Mouse (Mus musculus) adrenal gland, postnatal 14 days (tissue): ENCODE data around the gene Atad2b. TPM values are rescaled to one million over a fixed set of nuclear protein-coding genes. Genes with fewer than 3 reads are reported as not detected.
"Not testable (repeated sequence)": the region's sequence is repeated elsewhere in the genome, so short reads cannot be mapped to it uniquely, and the experiment has no call there.

ENCODE experiments used
- DNase-seq: peaks from one replicate; pipeline ENCODE4 v3.0.0; 2021; ENCODE audit warnings: mixed read lengths
- total RNA-seq: library from RNA; stranded (reverse); gene quantifications from 2 replicates; pipeline ENCODE4 v1.2.3, GENCODE M21; 2021

The Atad2b gene
- total RNA-seq, 1 experiment from 2014 or later: 30.6 TPM

GRCm38 (mm10) chr12:4911716-4912115 is 5.4 kb upstream of the Atad2b start:
- DNase-seq: peak; percentile 50

- no peak for DNase-seq
Measured at GRCm38 (mm10) chr12:4914441-4914840, 2.7 kb upstream of the Atad2b start.

DNA sequence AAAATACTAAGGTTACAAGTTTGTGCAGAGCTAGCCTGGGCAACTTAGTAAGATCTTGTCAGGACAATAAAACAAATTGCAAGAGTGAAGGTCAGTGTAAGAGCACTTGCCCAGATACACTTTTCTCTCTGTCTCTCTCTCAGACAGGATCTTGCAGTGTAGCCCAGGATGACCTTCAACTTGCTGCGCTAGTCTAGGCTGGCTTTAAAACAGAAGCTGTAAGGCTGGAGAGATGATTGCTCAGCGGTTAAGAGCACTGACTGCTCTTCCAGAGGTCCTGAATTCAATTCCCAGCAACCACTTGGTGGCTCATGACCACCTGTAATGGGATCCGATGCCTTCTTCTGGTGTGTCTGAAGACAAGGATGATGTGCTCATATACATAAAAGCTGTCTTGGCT is 2.2 kb upstream of the Atad2b start:
- DNase-seq: no peak

- DNase-seq: peak; percentile 76
Measured at GRCm38 (mm10) chr12:4917805-4918591, 845 bp downstream of the Atad2b start.

- DNase-seq: no peak
Measured at GRCm38 (mm10) chr12:4928197-4928596, 11.0 kb downstream of the Atad2b start.

DNA sequence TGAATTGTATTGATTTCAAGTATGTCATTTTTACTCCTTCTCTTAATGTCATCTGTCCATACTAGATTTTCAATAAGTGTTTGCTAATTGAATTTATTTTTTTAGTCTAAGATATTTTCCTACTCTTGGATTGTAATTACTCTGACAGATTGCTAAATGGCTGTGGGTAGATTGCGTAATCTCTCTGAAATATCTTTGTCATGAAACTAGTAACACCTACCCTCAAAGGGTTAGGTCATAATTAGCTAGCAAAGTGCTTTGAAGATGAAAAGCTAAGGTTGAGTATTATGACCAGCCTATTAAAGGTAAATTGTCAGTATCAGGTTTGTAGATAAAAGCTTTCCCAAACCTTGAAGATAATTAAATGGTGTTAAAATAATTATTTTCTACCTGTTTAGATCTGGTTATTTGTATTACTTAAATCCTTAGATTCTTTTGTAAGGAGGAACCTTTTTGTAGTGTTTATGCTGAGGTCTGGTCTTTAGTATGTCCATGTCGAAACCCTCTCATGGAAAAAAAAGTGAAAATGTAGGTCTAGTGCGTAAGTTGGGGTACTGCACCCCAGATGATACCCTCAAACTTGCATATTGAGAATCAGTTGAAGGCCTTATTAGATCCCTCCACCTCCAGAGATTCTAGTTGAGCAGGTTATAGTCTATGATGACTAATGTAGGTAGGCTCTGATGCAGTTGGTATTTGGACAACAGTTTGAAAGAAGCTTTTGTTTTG is 13.8 kb downstream of the Atad2b start:
- DNase-seq: no peak

DNA sequence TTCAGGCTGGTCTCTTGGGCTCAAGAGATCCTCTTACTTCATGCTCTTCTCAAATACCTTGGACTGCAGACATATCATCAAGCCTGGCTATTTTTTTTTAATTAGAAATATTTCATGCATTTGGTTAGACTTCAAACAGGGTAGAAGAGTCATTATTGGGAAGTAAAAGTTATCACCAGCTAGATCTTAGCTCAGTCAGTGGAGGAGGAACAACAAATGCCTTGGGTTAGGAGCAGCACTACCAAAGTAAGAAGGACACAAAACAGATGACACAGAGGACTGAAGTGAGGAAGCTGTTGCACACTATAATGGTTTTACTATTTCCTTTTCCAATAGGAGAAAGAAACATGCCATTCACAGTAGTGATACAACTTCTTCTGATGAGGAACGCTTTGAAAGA is 35.1 kb downstream of the Atad2b start:
- no peak for DNase-seq

- DNase-seq: no peak
Measured at GRCm38 (mm10) chr12:4953156-4953555, 36.0 kb downstream of the Atad2b start.

DNA sequence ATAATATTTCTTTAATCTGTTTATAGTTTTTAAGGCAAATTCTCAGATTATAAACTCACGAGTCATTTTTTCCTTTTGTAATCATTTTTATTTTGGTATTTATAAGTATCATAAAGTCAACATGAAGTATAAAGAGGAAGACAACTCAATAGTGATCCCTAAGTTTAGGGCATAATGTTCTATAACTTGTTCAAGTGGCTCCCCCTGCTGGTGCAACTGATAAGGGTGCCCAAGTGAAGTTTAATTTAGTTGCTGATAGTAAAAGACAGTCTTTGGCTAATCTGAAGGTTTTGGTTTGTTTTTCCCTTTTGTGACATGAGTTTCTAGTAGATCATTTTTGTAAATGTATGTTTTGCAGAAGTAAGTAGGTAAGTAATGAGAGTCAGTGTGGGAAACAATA is 55.8 kb downstream of the Atad2b start:
- peak; percentile 85 for DNase-seq

DNA sequence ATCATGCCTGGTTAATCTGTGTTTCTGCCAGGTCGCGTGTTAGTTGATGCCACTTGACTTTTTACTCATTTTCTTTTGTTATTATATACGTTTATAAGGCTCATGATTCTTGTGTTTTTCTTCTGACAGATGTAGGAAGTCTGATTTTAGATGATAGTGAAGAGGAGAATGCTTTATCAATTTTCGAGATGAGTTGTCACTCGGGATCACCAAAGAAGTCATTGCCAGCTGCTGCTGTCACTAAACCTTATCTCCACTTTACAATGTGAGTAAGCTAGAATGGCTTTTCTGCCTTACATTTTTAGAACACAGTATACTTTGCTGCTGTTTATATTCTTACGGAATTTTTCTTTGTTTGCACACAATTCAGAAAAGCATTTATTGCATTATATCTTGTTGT is 61.2 kb downstream of the Atad2b start:
- no peak for DNase-seq

- no peak for DNase-seq
Measured at GRCm38 (mm10) chr12:4996981-4997380, 79.8 kb downstream of the Atad2b start.

DNA sequence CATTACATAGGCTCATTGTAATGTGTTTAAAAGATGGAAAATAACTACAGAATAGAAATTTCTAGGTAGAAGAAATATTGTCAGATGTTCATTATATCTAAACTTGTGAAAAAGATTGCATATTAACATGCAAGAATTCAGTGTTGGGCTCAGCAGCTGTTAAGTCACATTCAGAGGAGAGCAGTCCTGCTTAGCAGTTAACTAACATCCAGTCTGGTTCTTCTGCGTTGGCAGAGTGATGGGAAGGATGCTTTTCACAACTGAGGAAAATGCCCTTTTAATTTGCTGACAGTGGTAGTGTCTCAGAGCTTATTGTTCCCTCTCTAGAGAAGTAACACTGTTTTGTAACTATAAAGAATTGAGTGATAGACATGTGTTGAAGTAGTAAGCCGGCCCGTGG is 88.2 kb downstream of the Atad2b start:
- DNase-seq: no peak

DNA sequence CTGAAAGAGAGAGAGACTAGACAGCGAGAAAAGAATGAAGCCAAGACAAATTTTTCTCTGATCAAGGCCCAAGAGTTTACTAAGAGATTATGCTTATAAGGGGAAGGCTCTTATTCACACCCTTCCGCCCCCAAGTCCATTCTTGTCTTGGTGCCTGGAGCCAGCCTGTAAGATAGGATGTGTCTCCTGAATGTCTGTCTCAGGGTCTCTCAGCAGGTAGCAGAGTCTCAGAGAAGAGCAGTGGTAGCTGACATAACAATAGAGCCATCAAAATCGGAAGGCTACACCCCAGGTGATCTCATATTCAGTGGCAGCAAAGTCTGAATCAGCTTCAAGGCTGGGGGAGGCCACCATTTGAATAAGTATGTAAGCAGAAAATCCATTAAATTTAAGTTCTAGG is 88.6 kb downstream of the Atad2b start:
- not testable (repeated sequence) for DNase-seq

DNA sequence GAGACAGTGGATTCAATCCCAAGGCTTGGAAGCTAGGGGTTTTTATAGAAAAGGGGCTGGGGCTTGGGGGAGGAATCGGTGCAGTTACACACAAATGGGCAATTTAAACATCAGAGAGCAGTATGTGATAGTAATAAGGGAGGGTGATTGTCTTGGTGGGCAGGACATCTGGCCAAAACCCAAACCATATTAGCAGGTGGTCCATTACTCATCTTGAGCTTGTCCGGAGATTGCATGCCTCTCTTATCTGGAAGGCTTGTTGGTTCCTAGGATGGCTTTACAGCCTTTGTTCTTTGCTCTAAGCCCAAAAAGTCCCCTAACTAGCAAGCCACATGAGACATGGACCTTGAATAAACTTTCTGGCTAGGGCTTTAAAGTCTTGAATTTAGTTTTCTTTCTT is 91.5 kb downstream of the Atad2b start:
- not testable (repeated sequence) for DNase-seq

- no peak for DNase-seq
Measured at GRCm38 (mm10) chr12:5025226-5025861, 108.2 kb downstream of the Atad2b start.

DNA sequence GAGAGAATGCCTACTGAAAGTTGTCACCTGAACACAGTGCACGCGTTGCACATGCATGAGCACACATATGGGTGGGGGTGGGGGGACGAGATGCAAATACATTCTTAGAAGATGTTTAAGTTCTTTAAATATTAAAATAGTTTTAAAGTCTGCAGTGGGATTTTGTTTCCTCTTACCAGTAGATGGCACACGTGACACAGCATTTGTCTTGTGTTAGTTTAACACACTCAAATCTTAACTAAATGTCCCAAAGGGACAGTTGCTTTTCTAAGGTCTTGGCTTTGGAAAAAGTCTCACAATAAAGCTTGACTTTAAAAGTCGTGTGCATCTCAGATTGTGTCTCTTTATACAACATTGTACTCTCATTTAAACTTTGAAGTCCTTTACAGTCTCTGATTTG is 111.9 kb downstream of the Atad2b start:
- DNase-seq: no peak

- no peak for DNase-seq
Measured at GRCm38 (mm10) chr12:5038008-5038407, 120.9 kb downstream of the Atad2b start.

- no peak for DNase-seq
Measured at GRCm38 (mm10) chr12:5044141-5044540, 127.0 kb downstream of the Atad2b start.

DNA sequence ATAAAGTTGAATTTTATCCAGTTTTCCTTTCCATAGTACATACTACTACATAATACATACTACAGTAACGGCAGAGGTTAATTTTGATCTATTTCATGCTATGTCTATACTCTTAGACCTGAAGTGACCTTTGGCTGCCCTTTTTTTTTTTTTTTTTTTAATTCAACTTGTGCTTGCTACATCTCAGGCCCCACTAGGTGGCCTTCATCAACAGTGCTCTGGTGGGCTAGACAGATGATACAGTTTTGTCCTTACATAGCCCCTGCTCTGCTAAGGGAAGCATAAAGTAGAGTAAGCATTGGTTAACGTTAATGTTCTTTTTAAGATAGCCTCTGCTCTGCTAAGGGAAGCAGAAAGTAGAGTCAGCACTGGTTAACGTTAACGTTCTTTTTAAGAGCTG is 131.0 kb downstream of the Atad2b start:
- no peak for DNase-seq

- no peak for DNase-seq
Measured at GRCm38 (mm10) chr12:5067590-5067989, 150.4 kb downstream of the Atad2b start.

DNA sequence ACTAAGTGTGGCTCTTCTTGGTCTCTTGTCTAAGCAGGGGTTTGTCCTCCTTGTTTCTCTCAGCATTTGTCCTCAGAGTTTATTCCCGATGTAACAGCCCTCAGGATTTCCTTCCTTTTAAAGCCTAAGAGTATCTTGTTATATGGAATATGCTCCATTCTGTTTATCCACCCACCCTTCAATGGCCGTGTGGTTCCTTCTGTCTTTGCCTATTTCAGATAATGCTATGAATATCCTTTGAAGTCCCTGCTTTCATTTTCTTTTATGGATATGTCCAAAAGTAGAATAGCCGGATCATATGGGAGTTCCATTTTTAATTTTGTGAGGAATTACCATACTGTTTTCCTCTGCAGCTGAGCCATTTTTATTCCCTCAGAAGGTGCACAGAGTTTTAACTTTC is 153.0 kb downstream of the Atad2b start:
- DNase-seq: no peak

GRCm38 (mm10) chr12:5073191-5073590 is 156.0 kb downstream of the Atad2b start:
- DNase-seq: no peak

- no peak for DNase-seq
Measured at GRCm38 (mm10) chr12:5081480-5081879, 164.3 kb downstream of the Atad2b start.
